Mouse (Mus musculus) left cerebral cortex, postnatal 10 days (tissue): ENCODE results near the gene Tmem30c. TPM values are rescaled to one million over a fixed set of nuclear protein-coding genes. Genes with fewer than 3 reads are reported as not detected.
"Not testable (repeated sequence)": the region's sequence is repeated elsewhere in the genome, so short reads cannot be mapped to it uniquely, and the experiment has no call there.

Experiments used
- DNase-seq, 2 experiments: peaks; one replicate each; pipeline ENCODE4 v3.0.0; 2021 to 2022; ENCODE audit warnings: low spot score in 2 of 2, mixed read lengths in 1 of 2; ENCODE audit errors: extremely low spot score in 1 of 2
- intact Hi-C: fragments of 180-260 bp; cut with DNase I; formaldehyde crosslinking; loops from one replicate; pipeline ENCODE4 v1.15.1; 2025
- total RNA-seq, 2 experiments: library from RNA; stranded (reverse); gene quantifications; 2 replicates each; pipeline ENCODE4 v1.2.3; 2021

Gene Tmem30c
- total RNA-seq, 2 experiments from 2014 or later = 0.16 to 0.79 TPM

- no peak for DNase-seq
- intact Hi-C loops = no loop called here
These were observed 46.1 kb downstream of the Tmem30c start for GRCm38 (mm10) chr16:57246596-57246995.

DNA sequence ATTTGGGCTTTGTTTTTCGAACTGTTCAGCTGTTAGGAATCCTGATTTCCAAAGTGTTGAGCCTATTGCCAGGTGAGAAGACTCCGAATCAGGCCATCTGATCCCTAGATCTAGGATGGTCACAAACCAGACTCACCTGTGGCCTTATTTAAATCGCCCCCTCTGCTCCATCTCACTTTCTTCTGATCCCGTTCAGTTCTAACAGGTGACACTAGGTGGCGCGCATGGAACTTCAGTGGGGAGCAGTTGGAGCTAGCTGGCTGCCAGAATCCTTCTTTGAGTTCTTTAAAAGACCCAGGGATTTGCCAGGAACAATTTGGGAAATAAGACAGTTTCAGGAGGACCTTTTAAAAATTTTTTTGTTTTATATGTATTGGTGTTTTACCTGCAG lies 48.8 kb downstream of the Tmem30c start:
- peak; percentile 72 to 85 for DNase-seq
- intact Hi-C loops = loop anchor here (5.0 kb wide), 3 partner anchors 153 to 348 kb away; no protein-coding TSS in a partner anchor

GRCm38 (mm10) chr16:57243205-57243857 lies 49.3 kb downstream of the Tmem30c start:
- intact Hi-C loops = loop anchor here (5.0 kb wide), 3 partner anchors 154 to 349 kb away; no protein-coding TSS in a partner anchor
- DNase-seq = no peak

GRCm38 (mm10) chr16:57242857-57243204 lies 49.8 kb downstream of the Tmem30c start:
- intact Hi-C loops = loop anchor here (5.0 kb wide), 3 partner anchors 154 to 349 kb away; no protein-coding TSS in a partner anchor
- DNase-seq = no peak

DNA sequence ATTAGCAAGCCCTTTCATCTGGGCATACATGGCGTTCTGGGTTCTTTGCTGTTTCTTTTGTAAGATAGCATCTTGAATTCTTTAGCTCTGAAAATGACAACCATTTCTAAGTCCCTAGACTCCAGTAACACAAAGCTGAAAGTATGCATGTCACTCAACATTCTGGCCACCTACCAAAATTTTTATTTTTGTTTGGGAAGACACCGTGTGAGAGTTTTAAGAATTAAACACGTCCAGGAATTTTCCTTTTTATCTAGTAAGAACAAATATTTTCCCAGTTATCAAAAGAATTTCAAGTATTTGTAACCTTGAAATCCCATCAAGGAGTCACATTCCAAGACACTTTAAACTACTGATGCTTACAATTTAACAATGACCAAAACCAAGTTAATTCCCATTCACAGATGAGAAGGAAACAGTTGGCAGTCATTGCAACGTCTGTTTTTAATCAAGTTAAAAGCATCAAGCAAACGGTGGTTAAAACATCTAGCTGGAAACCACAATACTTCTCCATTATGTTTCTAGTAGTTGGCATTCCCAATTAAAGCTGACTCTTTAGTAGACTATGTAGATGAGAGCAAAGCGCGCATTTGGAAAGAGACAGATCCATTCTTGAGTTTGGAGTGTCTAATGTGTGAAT lies 56.7 kb downstream of the Tmem30c start:
- no peak for DNase-seq
- intact Hi-C loops = no loop called here

GRCm38 (mm10) chr16:57231937-57232310 lies 60.7 kb downstream of the Tmem30c start:
- DNase-seq, intact Hi-C loops: not testable (repeated sequence)

DNA sequence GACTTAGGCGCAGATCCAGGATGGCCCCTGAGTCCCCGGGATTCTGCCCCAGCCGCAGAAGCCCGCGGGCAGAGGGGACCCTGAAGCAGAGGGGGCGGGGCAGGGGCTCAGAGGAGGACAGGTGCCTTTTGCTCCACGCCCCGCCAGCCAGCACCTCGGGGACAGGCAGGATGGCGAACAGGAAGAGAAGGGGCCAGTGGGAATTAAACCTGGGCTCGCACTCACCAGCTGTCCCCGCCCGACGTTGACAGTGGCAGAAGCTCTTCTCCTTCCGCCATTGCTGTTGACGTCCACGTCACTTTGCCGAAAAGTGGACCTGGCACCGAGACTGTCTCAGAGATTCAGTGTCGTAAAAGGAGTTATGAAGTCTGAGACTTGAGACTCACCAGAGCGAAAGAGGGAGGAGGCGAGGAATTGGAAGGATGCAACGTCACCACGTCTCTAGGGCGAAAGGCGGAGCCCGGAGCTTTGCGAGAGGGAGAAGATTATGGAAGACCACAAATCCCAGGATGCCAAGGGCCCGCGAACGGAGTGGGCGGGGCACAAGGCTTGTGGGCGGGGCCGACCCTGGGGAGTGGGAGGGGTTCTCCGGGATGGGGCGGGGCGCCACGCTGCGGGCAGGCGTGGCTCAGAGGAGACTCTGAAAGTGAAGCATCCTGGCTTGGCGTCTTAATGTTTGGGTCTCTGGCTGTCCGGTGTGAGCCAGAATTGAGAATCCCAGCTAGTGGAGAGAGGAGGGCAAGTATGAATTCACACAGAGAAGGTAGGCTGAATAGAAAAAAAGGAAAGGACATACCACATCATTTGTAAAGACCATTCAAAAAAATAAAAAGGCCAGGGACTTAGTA lies 61.4 kb downstream of the Tmem30c start, which contains the start of gene Tbc1d23:
Tbc1d23 (minus strand) TSS at position 416 of the 848 bp plus-strand sequence.
- DNase-seq = peak; percentile 97 to 98
- intact Hi-C loops = no loop called here

GRCm38 (mm10) chr16:57226444-57226843 lies 66.2 kb downstream of the Tmem30c start:
- no peak for DNase-seq
- intact Hi-C loops = no loop called here

DNA sequence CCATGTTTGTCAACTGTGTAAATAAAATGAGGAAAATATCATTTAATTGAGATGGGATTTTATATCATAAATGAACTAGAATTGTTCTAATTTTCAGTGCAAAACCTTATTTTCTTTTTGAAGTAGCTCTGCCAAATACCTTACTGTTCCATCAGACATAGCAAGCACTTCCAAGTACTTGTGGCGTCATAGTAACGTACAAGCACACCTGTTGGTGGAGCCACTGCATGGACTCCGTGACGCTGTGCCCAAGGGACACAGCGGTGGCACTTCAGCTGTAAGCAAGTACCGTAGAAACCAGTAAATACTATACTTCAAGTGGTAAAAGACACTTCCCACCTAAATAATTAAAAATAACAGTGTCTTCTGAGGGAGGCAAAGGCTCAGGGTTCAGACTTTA lies 72.3 kb downstream of the Tmem30c start:
- intact Hi-C loops = no loop called here
- no peak for DNase-seq

Other genes with a start within 250 kb of the Tmem30c start
- not detected for gene Tmem45a2, start 221.5 kb downstream of the Tmem30c start, total RNA-seq
- 100 to 1,000 TPM; 123 TPM for gene Tomm70a, start 171.2 kb downstream of the Tmem30c start, total RNA-seq
- 10 to 100 TPM; 17.9 to 24.5 TPM for gene Nit2, start 125.5 kb downstream of the Tmem30c start, total RNA-seq
- 10 to 100 TPM; 45.8 to 46.8 TPM for gene Tbc1d23, start 61.4 kb downstream of the Tmem30c start, total RNA-seq
- gene Filip1l, start 60.2 kb upstream of the Tmem30c start, total RNA-seq = 1 to 10 TPM; 3.4 to 4.1 TPM